Mouse (Mus musculus): Measurements from ENCODE around the gene Spata3. TPM values are rescaled to one million over a fixed set of nuclear protein-coding genes. Genes with fewer than 3 reads are reported as not detected.
"Not testable (repeated sequence)": the region's sequence is repeated elsewhere in the genome, so short reads cannot be mapped to it uniquely, and the experiment has no call there.

Gene Spata3
- not detected in 2 replicates for polyA plus RNA-seq (2012)

DNA sequence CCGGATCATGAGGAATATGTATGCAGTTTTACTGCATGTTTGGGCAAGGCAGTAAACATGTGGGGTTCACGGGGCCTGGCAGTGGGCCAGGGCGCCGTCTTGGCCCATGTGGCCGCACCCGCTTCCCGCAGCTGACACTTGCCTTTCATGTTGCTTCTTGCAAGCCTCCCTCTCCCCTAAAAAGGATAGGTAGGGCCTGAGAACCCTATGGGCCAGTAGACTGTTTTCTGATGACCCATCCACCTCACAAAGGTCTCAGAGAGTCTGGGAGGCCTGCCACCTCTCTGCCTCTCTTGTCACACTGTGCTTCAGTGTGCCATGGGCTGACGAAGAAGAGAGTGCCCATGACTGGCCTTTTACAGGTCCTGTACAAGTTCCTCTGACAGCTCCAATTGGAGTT lies at the start of gene Spata3:
Gene Spata3, plus strand, starts transcription at position 301 of the 400 bp plus-strand sequence.
- Histone ChIP-seq H3K27me3 (ENCODE audit: control insufficient read depth) (peaks cover 43% of the 10 kb centered on the region), H3K4me1 (ENCODE audit: control insufficient read depth) (no peaks in the 10 kb centered on the region)
- TF ChIP-seq GATA1 (IDR thresholded peaks at IDR 0.05; ENCODE audit: low read length) (no peak), TAL1 (IDR thresholded peaks at IDR 0.05; ENCODE audit: low read length) (no peak)

DNA sequence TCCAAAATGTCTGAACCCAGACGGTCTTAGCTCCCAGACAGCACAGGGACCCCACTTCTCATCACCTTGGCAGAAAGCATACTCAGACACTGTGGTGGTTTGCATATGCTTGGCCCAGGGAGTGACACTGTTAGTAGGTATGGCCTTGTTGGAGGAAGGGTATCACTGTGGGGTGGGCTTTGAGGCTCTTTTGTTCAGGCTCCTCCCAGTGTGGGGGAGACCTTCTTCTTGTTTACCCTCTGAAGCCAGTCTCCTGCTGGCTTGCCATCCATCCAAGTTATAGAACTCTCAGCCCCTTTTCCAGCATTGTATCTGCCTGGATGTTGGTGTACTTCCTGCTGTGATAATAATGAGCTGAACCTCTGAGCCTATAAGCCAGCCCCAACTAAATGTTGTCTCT lies 47.5 kb upstream of the Spata3 start:
- Histone ChIP-seq H3K36me3 (ENCODE audit: control insufficient read depth) (no peaks in the 10 kb centered on the region), H3K9me3 (ENCODE audit: control insufficient read depth, low read length) (no peaks in the 10 kb centered on the region), H3K4me3 (replicated peaks) (no peak overlapping the region), H3K4me1 (ENCODE audit: control insufficient read depth) (no peaks in the 10 kb centered on the region), H3K27me3 (ENCODE audit: control insufficient read depth) (no peaks in the 10 kb centered on the region)
- TF ChIP-seq TAL1 (IDR thresholded peaks at IDR 0.05; ENCODE audit: low read length) (no peak), GATA1 (IDR thresholded peaks at IDR 0.05; ENCODE audit: low read length) (no peak)

More for the DNA sequence above, at the start of gene Spata3:
- no peaks in the 10 kb centered on the region; the same call in 1 of the 2 replicates for H3K36me3 ChIP-seq (ENCODE audit: control insufficient read depth)
- no peak within 1 kb of the TSS for H3K4me3 ChIP-seq (replicated peaks)
- no peaks in the 10 kb centered on the region; the same call in 1 of the 2 replicates for H3K9me3 ChIP-seq (ENCODE audit: control insufficient read depth, low read length)

DNA sequence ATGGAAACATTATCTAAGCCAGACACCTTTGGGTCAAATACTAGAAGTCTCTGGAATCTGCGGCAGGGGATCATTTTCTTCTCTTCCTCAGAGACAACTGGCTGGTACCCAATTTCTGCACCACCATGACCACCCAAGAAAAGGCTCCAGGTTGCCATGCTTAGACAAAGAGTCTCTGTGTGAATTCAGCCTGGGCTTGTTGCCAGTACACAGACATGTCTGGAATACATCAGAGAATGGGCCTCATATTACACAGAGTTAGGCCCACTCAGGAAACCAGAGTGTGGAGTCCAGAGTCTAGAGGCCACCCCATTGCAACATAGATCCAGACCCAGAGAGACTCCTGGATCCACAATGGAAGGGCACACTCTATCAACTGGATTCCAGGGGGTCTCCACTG lies 47.1 kb upstream of the Spata3 start:
- Histone ChIP-seq H3K27me3 (ENCODE audit: control insufficient read depth) (no peaks in the 10 kb centered on the region), H3K9me3 (ENCODE audit: control insufficient read depth, low read length) (no peaks in the 10 kb centered on the region), H3K4me1 (ENCODE audit: control insufficient read depth) (no peaks in the 10 kb centered on the region), H3K36me3 (ENCODE audit: control insufficient read depth) (no peaks in the 10 kb centered on the region), H3K4me3 (replicated peaks) (no peak overlapping the region)
- no peak for TF ChIP-seq GATA1 (IDR thresholded peaks at IDR 0.05; ENCODE audit: low read length)
- TF ChIP-seq TAL1 (IDR thresholded peaks at IDR 0.05; ENCODE audit: low read length) = no peak

DNA sequence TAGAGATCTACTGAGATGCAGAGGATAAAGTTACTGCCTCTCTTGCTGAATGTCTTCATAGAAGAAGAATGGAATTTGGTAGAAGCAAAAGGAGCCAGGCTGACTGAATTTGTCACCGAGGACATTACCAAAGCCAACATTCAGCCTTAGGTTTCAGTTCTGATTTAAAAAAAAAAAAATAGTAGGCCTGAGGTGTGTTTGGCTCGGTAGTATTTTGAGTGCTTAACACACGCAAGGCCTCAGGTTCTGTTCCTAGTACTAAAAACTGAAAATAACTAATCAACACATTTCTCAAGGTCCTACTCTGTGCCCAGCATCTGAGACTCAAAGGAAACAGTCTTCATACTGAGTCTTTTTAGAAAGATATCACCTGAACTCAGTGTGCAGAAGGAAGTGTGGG lies 45.5 kb upstream of the Spata3 start:
- Histone ChIP-seq H3K4me3 (replicated peaks) (no peak overlapping the region), H3K36me3 (ENCODE audit: control insufficient read depth) (no peaks in the 10 kb centered on the region), H3K9me3 (ENCODE audit: control insufficient read depth, low read length) (no peaks in the 10 kb centered on the region), H3K4me1 (ENCODE audit: control insufficient read depth) (no peaks in the 10 kb centered on the region), H3K27me3 (ENCODE audit: control insufficient read depth) (no peaks in the 10 kb centered on the region)
- no peak for TF ChIP-seq GATA1 (IDR thresholded peaks at IDR 0.05; ENCODE audit: low read length)

DNA sequence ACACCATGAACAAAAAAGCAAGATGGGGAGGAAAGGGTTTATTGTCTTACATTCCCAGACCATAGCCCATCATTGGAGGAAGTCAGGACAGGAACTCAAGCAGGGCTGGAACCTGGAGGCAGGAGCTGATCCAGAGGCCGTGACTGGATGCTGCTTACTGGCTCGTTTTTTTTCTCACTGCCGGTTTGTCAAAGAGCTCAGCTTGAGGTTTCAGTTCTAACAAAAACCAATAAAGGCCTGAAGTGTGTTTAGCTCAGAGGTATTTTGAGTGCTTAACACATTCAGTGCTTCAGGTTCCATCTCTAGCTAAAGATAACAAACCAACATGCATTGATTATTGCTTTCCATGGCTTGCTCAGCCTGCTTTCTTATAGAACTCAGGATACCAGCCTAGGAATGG lies 44.3 kb upstream of the Spata3 start:
- no peaks in the 10 kb centered on the region for H3K36me3 ChIP-seq (ENCODE audit: control insufficient read depth)
- H3K4me3 ChIP-seq (replicated peaks) = no peak overlapping the region
- no peaks in the 10 kb centered on the region for H3K27me3 ChIP-seq (ENCODE audit: control insufficient read depth)
- TF ChIP-seq TAL1 (IDR thresholded peaks at IDR 0.05; ENCODE audit: low read length) (no peak), GATA1 (IDR thresholded peaks at IDR 0.05; ENCODE audit: low read length) (no peak)
- H3K4me1 ChIP-seq (ENCODE audit: control insufficient read depth) = no peaks in the 10 kb centered on the region
- no peaks in the 10 kb centered on the region for H3K9me3 ChIP-seq (ENCODE audit: control insufficient read depth, low read length)

DNA sequence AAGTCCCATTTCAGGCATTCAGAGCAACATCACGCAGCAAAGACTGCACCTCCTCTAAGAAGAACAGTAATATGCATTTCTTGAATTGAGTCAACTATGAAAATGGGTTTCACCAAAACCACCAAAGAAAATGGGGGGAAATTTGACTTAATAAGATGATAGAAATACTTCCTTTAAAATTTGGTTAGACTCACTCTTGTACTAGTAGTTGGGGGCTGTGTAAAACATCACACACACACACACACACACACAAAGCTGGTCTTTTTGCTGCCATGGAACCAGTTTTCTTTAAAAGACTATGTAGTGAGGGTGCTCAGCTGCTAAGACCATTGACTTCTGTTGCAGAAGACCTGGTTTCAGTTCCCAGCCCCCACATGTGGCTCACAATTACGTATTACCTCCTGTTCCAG lies 43.1 kb upstream of the Spata3 start:
- Histone ChIP-seq H3K9me3 (ENCODE audit: control insufficient read depth, low read length) (no peaks in the 10 kb centered on the region), H3K36me3 (ENCODE audit: control insufficient read depth) (no peaks in the 10 kb centered on the region), H3K27me3 (ENCODE audit: control insufficient read depth) (no peaks in the 10 kb centered on the region), H3K4me3 (replicated peaks) (no peak overlapping the region), H3K4me1 (ENCODE audit: control insufficient read depth) (no peaks in the 10 kb centered on the region)
- TF ChIP-seq GATA1 (IDR thresholded peaks at IDR 0.05; ENCODE audit: low read length) (no peak), TAL1 (IDR thresholded peaks at IDR 0.05; ENCODE audit: low read length) (no peak)

DNA sequence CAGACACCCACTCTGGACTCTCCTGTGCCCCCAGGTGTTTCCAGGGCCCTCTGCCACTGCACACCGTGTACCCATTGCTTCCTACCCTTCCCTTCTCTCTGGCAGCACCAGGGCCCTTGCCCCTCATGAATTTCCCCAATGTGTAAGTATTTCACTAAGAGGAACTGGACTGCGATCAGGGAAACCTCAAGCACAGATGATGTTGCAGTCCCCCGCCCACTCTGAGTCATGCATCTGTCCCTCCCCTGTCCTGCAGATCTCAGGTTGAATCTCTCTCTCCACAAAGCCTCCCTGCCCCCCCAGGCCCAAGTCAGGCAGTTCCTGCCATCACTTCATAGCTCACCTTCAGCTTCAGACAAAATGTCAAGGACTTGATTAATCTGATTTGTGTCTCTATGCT lies 38.9 kb upstream of the Spata3 start:
- Histone ChIP-seq H3K4me3 (replicated peaks) (no peak overlapping the region), H3K4me1 (ENCODE audit: control insufficient read depth) (no peaks in the 10 kb centered on the region), H3K9me3 (ENCODE audit: control insufficient read depth, low read length) (no peaks in the 10 kb centered on the region), H3K27me3 (ENCODE audit: control insufficient read depth) (no peaks in the 10 kb centered on the region), H3K36me3 (ENCODE audit: control insufficient read depth) (no peaks in the 10 kb centered on the region)
- TF ChIP-seq TAL1 (IDR thresholded peaks at IDR 0.05; ENCODE audit: low read length) (no peak), GATA1 (IDR thresholded peaks at IDR 0.05; ENCODE audit: low read length) (no peak)

DNA sequence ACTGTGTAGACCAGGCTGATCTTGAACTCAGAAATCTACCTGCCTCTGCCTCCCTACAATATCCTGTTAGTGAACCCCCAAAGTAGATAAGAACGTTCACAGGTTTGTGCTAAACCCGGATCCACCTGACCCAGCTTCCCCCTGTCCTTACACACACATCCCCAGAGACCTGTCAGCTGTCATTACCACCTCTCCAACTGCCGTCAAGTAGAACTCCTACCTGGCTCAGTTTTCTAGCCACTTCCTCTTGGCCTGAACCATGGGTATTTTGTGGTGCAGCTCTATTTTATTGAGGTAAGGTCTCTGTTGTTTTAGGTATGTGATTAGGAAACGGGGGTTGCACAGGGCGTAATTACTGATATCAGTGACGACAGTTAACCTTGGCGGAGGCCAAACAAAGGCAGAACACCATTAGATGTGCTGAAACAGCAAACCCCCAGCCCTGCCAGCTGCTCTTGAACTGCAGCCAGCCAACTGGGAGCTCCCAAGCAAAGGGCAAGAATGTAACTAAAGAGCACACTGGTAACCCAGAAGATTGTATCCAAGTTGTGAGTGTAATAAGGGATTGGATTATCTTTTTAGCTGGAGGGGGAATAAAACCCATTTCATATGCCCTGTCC lies 34.8 kb upstream of the Spata3 start:
- Histone ChIP-seq H3K9me3 (ENCODE audit: control insufficient read depth, low read length) (no peaks in the 10 kb centered on the region), H3K4me1 (ENCODE audit: control insufficient read depth) (no peaks in the 10 kb centered on the region)

DNA sequence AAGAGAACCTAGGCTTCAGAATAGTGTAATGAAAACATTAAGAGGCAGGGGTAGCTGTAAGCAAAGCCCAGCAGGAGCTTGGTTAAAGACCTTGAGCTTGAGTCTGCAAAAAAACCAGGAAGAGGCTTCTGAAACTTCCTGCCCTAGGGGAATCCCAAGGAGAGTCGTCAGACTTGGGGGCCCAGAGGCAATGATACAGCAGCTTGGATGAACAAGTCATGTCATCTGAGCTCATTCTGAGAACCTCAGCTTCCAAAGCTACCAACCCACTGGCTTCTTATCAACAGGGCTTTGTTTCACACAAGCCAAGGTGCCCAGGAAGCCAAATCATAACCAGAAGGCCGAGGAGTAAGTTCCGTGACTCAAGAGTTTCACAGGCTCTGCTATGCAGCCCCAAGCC lies 30.8 kb upstream of the Spata3 start:
- Histone ChIP-seq H3K4me1 (ENCODE audit: control insufficient read depth) (no peaks in the 10 kb centered on the region), H3K27me3 (ENCODE audit: control insufficient read depth) (no peaks in the 10 kb centered on the region), H3K4me3 (replicated peaks) (no peak overlapping the region), H3K36me3 (ENCODE audit: control insufficient read depth) (no peaks in the 10 kb centered on the region), H3K9me3 (ENCODE audit: control insufficient read depth, low read length) (no peaks in the 10 kb centered on the region)
- no peak for TF ChIP-seq GATA1 (IDR thresholded peaks at IDR 0.05; ENCODE audit: low read length)
- TF ChIP-seq TAL1 (IDR thresholded peaks at IDR 0.05; ENCODE audit: low read length) = no peak

More for the DNA sequence above, 34.8 kb upstream of the Spata3 start:
- H3K4me3 ChIP-seq (replicated peaks) = no peak overlapping the region
- H3K27me3 ChIP-seq (ENCODE audit: control insufficient read depth) = no peaks in the 10 kb centered on the region
- no peaks in the 10 kb centered on the region for H3K36me3 ChIP-seq (ENCODE audit: control insufficient read depth)
- TF ChIP-seq TAL1 (IDR thresholded peaks at IDR 0.05; ENCODE audit: low read length) (no peak), GATA1 (IDR thresholded peaks at IDR 0.05; ENCODE audit: low read length) (no peak)

DNA sequence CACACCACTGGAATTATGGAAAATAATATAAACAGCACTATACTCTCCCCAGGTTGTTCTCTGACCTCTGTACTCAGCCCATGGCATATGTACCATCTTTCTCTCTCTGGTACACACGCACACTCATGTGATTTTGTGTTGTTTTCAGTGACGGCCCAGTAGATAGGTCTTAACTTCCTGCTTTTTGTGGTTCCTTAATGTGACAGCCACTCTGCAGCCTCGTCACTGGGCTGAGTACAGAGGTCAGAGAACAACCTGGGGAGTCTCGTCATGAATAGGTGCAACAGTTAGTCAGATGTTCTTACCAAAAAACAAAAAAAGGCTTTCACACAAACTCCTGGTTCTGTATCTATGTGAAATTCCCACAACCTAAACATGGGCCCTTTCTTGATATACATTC lies 28.3 kb upstream of the Spata3 start:
- Histone ChIP-seq H3K36me3 (ENCODE audit: control insufficient read depth) (no peaks in the 10 kb centered on the region), H3K4me3 (replicated peaks) (no peak overlapping the region), H3K4me1 (ENCODE audit: control insufficient read depth) (no peaks in the 10 kb centered on the region), H3K9me3 (ENCODE audit: control insufficient read depth, low read length) (no peaks in the 10 kb centered on the region), H3K27me3 (ENCODE audit: control insufficient read depth) (no peaks in the 10 kb centered on the region)
- TF ChIP-seq TAL1 (IDR thresholded peaks at IDR 0.05; ENCODE audit: low read length) = no peak

DNA sequence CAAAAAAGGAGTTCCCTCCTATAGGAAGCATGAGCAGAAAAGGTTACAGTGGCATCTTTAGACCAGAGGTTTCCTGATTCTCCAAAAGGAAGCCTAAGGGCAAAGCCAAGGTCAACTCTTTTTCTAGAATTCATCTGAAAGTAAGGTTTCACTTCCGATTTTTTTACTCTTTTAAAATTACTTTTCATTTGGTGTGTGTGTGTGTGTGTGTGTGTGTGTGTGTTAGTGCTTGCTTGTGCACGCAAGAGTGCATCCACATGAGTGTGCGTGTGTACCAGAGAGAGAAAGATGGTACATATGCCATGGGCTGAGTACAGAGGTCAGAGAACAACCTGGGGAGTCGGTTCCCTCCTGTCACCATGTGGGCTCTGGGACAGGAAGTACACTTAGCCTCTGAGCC lies 27.7 kb upstream of the Spata3 start:
- not testable (repeated sequence) for H3K4me1 ChIP-seq (ENCODE audit: control insufficient read depth); H3K9me3 ChIP-seq (ENCODE audit: control insufficient read depth, low read length); H3K4me3 ChIP-seq (replicated peaks); H3K36me3 ChIP-seq (ENCODE audit: control insufficient read depth); H3K27me3 ChIP-seq (ENCODE audit: control insufficient read depth)
